Mouse (Mus musculus): ENCODE measurements around the gene Sec14l2.

Sec14l2 gene

GRCm38 (mm10) chr11:4128461-4128860 lies 5.2 kb upstream of the Sec14l2 start:
- WGBS = 97% methylated on average over 4 of the region's 4 CpGs

GRCm38 (mm10) chr11:4127059-4127458 lies 3.8 kb upstream of the Sec14l2 start:
- WGBS = 88% methylated on average over 1 of the region's 1 CpGs

- WGBS = 61% methylated on average over 5 of the region's 5 CpGs
These were observed 707 bp upstream of the Sec14l2 start for GRCm38 (mm10) chr11:4123922-4124321.

- WGBS = 89% methylated on average over 5 of the region's 5 CpGs
These were observed 989 bp downstream of the Sec14l2 start for GRCm38 (mm10) chr11:4122226-4122625.

GRCm38 (mm10) chr11:4121691-4122090 lies 1.5 kb downstream of the Sec14l2 start:
- 93% methylated on average over 3 of the region's 3 CpGs for WGBS

GRCm38 (mm10) chr11:4119635-4120034 lies 3.6 kb downstream of the Sec14l2 start:
- WGBS = 56% methylated on average over 5 of the region's 5 CpGs

- 2% methylated on average over 41 of the region's 41 CpGs for WGBS
These were observed 4.9 kb downstream of the Sec14l2 start for GRCm38 (mm10) chr11:4118081-4118921.

- WGBS = 16% methylated on average over 3 of the region's 3 CpGs
These were observed 5.7 kb downstream of the Sec14l2 start for GRCm38 (mm10) chr11:4117372-4118071.

- 30% methylated on average over 11 of the region's 11 CpGs for WGBS
These were observed 6.6 kb downstream of the Sec14l2 start for GRCm38 (mm10) chr11:4116458-4117141.

- whole genome bisulfite sequencing = 52% methylated on average over 4 of the region's 4 CpGs
These were observed 7.8 kb downstream of the Sec14l2 start for GRCm38 (mm10) chr11:4115407-4115806.

GRCm38 (mm10) chr11:4114541-4114940 lies 8.7 kb downstream of the Sec14l2 start:
- WGBS = 57% methylated on average over 6 of the region's 6 CpGs

GRCm38 (mm10) chr11:4113970-4114369 lies 9.2 kb downstream of the Sec14l2 start:
- 85% methylated on average over 6 of the region's 6 CpGs for WGBS

GRCm38 (mm10) chr11:4113496-4113895 lies 9.7 kb downstream of the Sec14l2 start:
- 61% methylated on average over 4 of the region's 4 CpGs for WGBS

GRCm38 (mm10) chr11:4112861-4113260 lies 10.4 kb downstream of the Sec14l2 start:
- 84% methylated on average over 6 of the region's 6 CpGs for WGBS

- 92% methylated on average over 4 of the region's 4 CpGs for WGBS
These were observed 11.2 kb downstream of the Sec14l2 start for GRCm38 (mm10) chr11:4112033-4112432.

GRCm38 (mm10) chr11:4108691-4109090 lies 14.5 kb downstream of the Sec14l2 start:
- WGBS = 91% methylated on average over 7 of the region's 7 CpGs

GRCm38 (mm10) chr11:4107901-4108300 lies 15.3 kb downstream of the Sec14l2 start:
- WGBS = 95% methylated on average over 6 of the region's 6 CpGs

- WGBS = 41% methylated on average over 6 of the region's 6 CpGs
These were observed 17.8 kb downstream of the Sec14l2 start for GRCm38 (mm10) chr11:4105444-4105843.

GRCm38 (mm10) chr11:4104989-4105388 lies 18.2 kb downstream of the Sec14l2 start:
- WGBS = 53% methylated on average over 5 of the region's 5 CpGs

GRCm38 (mm10) chr11:4103522-4103921 lies 19.7 kb downstream of the Sec14l2 start:
- 86% methylated on average over 14 of the region's 14 CpGs for WGBS

GRCm38 (mm10) chr11:4101851-4102250 lies 21.4 kb downstream of the Sec14l2 start:
- 68% methylated on average over 5 of the region's 5 CpGs for WGBS

GRCm38 (mm10) chr11:4099447-4099846 lies 23.8 kb downstream of the Sec14l2 start:
- 50% methylated on average over 3 of the region's 3 CpGs for WGBS

Data from cerebral cortex, adult 2 months (tissue).